Mouse (Mus musculus): ENCODE results near the gene Ccdc87. TPM values are rescaled to one million over a fixed set of nuclear protein-coding genes. Genes with fewer than 3 reads are reported as not detected.

Gene Ccdc87
- polyA plus RNA-seq, 1 experiment, result not detected

- Histone ChIP-seq H3K27me3 (ENCODE audit: control insufficient read depth, insufficient read depth, low read length, poor library complexity, severe bottlenecking) (no peaks in the 10 kb centered on the region), H3K4me3 (ENCODE audit: low read depth, low read length) (no peak overlapping the region)
Measured at GRCm38 (mm10) chr19:4847490-4847889, 8.3 kb downstream of the Ccdc87 start.

GRCm38 (mm10) chr19:4849800-4850199 lies 10.6 kb downstream of the Ccdc87 start:
- H3K9me3 ChIP-seq (replicated peaks; ENCODE audit: control insufficient read depth, insufficient read depth, low read length, poor library complexity, severe bottlenecking), result no peaks in the 10 kb centered on the region
- H3K4me1 ChIP-seq (ENCODE audit: control insufficient read depth, insufficient read depth, low read length), result peaks cover 3% of the 10 kb centered on the region
- no peak overlapping the region for H3K4me3 ChIP-seq (ENCODE audit: low read depth, low read length)
- no peak overlapping the region for H3K9ac ChIP-seq (ENCODE audit: low read depth, poor library complexity, severe bottlenecking)
- H3K36me3 ChIP-seq (ENCODE audit: control insufficient read depth, insufficient read depth, low read length, poor library complexity, severe bottlenecking), result no peaks in the 10 kb centered on the region
- H3K27ac ChIP-seq (ENCODE audit: insufficient read depth, low read length), result no peak overlapping the region
- H3K27me3 ChIP-seq (ENCODE audit: control insufficient read depth, insufficient read depth, low read length, poor library complexity, severe bottlenecking), result no peaks in the 10 kb centered on the region
- peak; percentile 95 for TF ChIP-seq EP300 (IDR thresholded peaks at IDR 0.05; ENCODE audit: insufficient read depth, low read depth, low read length)
- no peak for TF ChIP-seq CTCF (IDR thresholded peaks at IDR 0.05; ENCODE audit: low read depth, low read length)

More at GRCm38 (mm10) chr19:4847490-4847889, 8.3 kb downstream of the Ccdc87 start:
- H3K27ac ChIP-seq (ENCODE audit: insufficient read depth, low read length), result no peak overlapping the region
- no peaks in the 10 kb centered on the region for H3K36me3 ChIP-seq (ENCODE audit: control insufficient read depth, insufficient read depth, low read length, poor library complexity, severe bottlenecking)
- TF ChIP-seq POLR2A (IDR thresholded peaks at IDR 0.05; ENCODE audit: insufficient read depth, low read length) (no peak), CTCF (IDR thresholded peaks at IDR 0.05; ENCODE audit: low read depth, low read length) (peak; percentile 62)
- peaks cover 3% of the 10 kb centered on the region for H3K4me1 ChIP-seq (ENCODE audit: control insufficient read depth, insufficient read depth, low read length)
- no peak overlapping the region for H3K9ac ChIP-seq (ENCODE audit: low read depth, poor library complexity, severe bottlenecking)
- H3K9me3 ChIP-seq (replicated peaks; ENCODE audit: control insufficient read depth, insufficient read depth, low read length, poor library complexity, severe bottlenecking), result no peaks in the 10 kb centered on the region

- Histone ChIP-seq H3K4me1 (ENCODE audit: control insufficient read depth, insufficient read depth, low read length) (peaks cover 3% of the 10 kb centered on the region), H3K36me3 (ENCODE audit: control insufficient read depth, insufficient read depth, low read length, poor library complexity, severe bottlenecking) (no peaks in the 10 kb centered on the region), H3K9me3 (replicated peaks; ENCODE audit: control insufficient read depth, insufficient read depth, low read length, poor library complexity, severe bottlenecking) (no peaks in the 10 kb centered on the region), H3K4me3 (ENCODE audit: low read depth, low read length) (no peak overlapping the region), H3K9ac (ENCODE audit: low read depth, poor library complexity, severe bottlenecking) (no peak overlapping the region), H3K27ac (ENCODE audit: insufficient read depth, low read length) (peak overlapping the region; percentile 26), H3K27me3 (ENCODE audit: control insufficient read depth, insufficient read depth, low read length, poor library complexity, severe bottlenecking) (no peaks in the 10 kb centered on the region)
- TF ChIP-seq POLR2A (IDR thresholded peaks at IDR 0.05; ENCODE audit: insufficient read depth, low read length) (no peak), CTCF (IDR thresholded peaks at IDR 0.05; ENCODE audit: low read depth, low read length) (no peak), EP300 (IDR thresholded peaks at IDR 0.05; ENCODE audit: insufficient read depth, low read depth, low read length) (no peak)
Measured at GRCm38 (mm10) chr19:4850281-4850680, 11.1 kb downstream of the Ccdc87 start.

GRCm38 (mm10) chr19:4854552-4855469 lies 15.6 kb downstream of the Ccdc87 start, which contains the start of gene Ctsf:
Gene Ctsf (plus strand): TSS chr19:4855130.
- peaks cover under 1% of the 10 kb centered on the region for H3K4me1 ChIP-seq (ENCODE audit: control insufficient read depth, insufficient read depth, low read length)
- H3K36me3 ChIP-seq (ENCODE audit: control insufficient read depth, insufficient read depth, low read length, poor library complexity, severe bottlenecking), result no peaks in the 10 kb centered on the region
- no peak within 1 kb of the TSS for H3K27ac ChIP-seq (ENCODE audit: insufficient read depth, low read length)
- peak within 1 kb of the TSS; percentile 62 for H3K4me3 ChIP-seq (ENCODE audit: low read depth, low read length)
- H3K9ac ChIP-seq (ENCODE audit: low read depth, poor library complexity, severe bottlenecking), result peak within 1 kb of the TSS; percentile 54
- H3K27me3 ChIP-seq (ENCODE audit: control insufficient read depth, insufficient read depth, low read length, poor library complexity, severe bottlenecking), result no peaks in the 10 kb centered on the region
- no peaks in the 10 kb centered on the region for H3K9me3 ChIP-seq (replicated peaks; ENCODE audit: control insufficient read depth, insufficient read depth, low read length, poor library complexity, severe bottlenecking)
- TF ChIP-seq CTCF (IDR thresholded peaks at IDR 0.05; ENCODE audit: low read depth, low read length) (no peak), POLR2A (IDR thresholded peaks at IDR 0.05; ENCODE audit: insufficient read depth, low read length) (no peak), EP300 (IDR thresholded peaks at IDR 0.05; ENCODE audit: insufficient read depth, low read depth, low read length) (no peak)

GRCm38 (mm10) chr19:4855470-4855820 lies 16.3 kb downstream of the Ccdc87 start:
- no peak overlapping the region for H3K27ac ChIP-seq (ENCODE audit: insufficient read depth, low read length)

GRCm38 (mm10) chr19:4855951-4856350 lies 16.8 kb downstream of the Ccdc87 start:
- Histone ChIP-seq H3K4me3 (ENCODE audit: low read depth, low read length) (no peak overlapping the region), H3K36me3 (ENCODE audit: control insufficient read depth, insufficient read depth, low read length, poor library complexity, severe bottlenecking) (no peaks in the 10 kb centered on the region), H3K27ac (ENCODE audit: insufficient read depth, low read length) (no peak overlapping the region), H3K4me1 (ENCODE audit: control insufficient read depth, insufficient read depth, low read length) (no peaks in the 10 kb centered on the region), H3K9ac (ENCODE audit: low read depth, poor library complexity, severe bottlenecking) (no peak overlapping the region), H3K27me3 (ENCODE audit: control insufficient read depth, insufficient read depth, low read length, poor library complexity, severe bottlenecking) (no peaks in the 10 kb centered on the region), H3K9me3 (replicated peaks; ENCODE audit: control insufficient read depth, insufficient read depth, low read length, poor library complexity, severe bottlenecking) (no peaks in the 10 kb centered on the region)
- no peak for TF ChIP-seq POLR2A (IDR thresholded peaks at IDR 0.05; ENCODE audit: insufficient read depth, low read length)
- no peak for TF ChIP-seq EP300 (IDR thresholded peaks at IDR 0.05; ENCODE audit: insufficient read depth, low read depth, low read length)
- no peak for TF ChIP-seq CTCF (IDR thresholded peaks at IDR 0.05; ENCODE audit: low read depth, low read length)

More at GRCm38 (mm10) chr19:4855470-4855820, 16.3 kb downstream of the Ccdc87 start:
- H3K9ac ChIP-seq (ENCODE audit: low read depth, poor library complexity, severe bottlenecking), result peak overlapping the region; percentile 54
- no peaks in the 10 kb centered on the region for H3K36me3 ChIP-seq (ENCODE audit: control insufficient read depth, insufficient read depth, low read length, poor library complexity, severe bottlenecking)
- H3K4me3 ChIP-seq (ENCODE audit: low read depth, low read length), result peak overlapping the region; percentile 62
- no peaks in the 10 kb centered on the region for H3K4me1 ChIP-seq (ENCODE audit: control insufficient read depth, insufficient read depth, low read length)
- no peaks in the 10 kb centered on the region for H3K27me3 ChIP-seq (ENCODE audit: control insufficient read depth, insufficient read depth, low read length, poor library complexity, severe bottlenecking)
- H3K9me3 ChIP-seq (replicated peaks; ENCODE audit: control insufficient read depth, insufficient read depth, low read length, poor library complexity, severe bottlenecking), result no peaks in the 10 kb centered on the region
- TF ChIP-seq EP300 (IDR thresholded peaks at IDR 0.05; ENCODE audit: insufficient read depth, low read depth, low read length) (no peak), CTCF (IDR thresholded peaks at IDR 0.05; ENCODE audit: low read depth, low read length) (no peak), POLR2A (IDR thresholded peaks at IDR 0.05; ENCODE audit: insufficient read depth, low read length) (no peak)
